In genomic region chr12:65172021-65172951, GRCm38 (mm10) we compare ENCODE assay signal across 8 mouse cellular contexts. TPM values are rescaled to one million over a fixed set of nuclear protein-coding genes. Genes with fewer than 3 reads are reported as not detected.
DNase-seq lines count a peak whose midpoint lies in the region; ATAC-seq lines count a peak whose summit lies in the region.

Mis18bp1 (minus strand) TSS chr12:65172604.

- H3K4me2 ChIP-seq in forebrain, embryonic 14.5 days (ENCODE audit: low read length) = peak within 1 kb of the TSS; percentile 61
- H3K4me2 ChIP-seq in neural tube, embryonic 15.5 days = peak within 1 kb of the TSS; percentile 84

- peak within 1 kb of the TSS; percentile 67 for H3K9ac ChIP-seq in forebrain, embryonic 14.5 days (ENCODE audit: low read length)
- H3K9ac ChIP-seq in neural tube, embryonic 15.5 days (replicated peaks) = peak within 1 kb of the TSS; percentile 55

- peak; percentile 99 for ATAC-seq in forebrain, embryonic 14.5 days
- peak; percentile 99 for ATAC-seq in neural tube, embryonic 15.5 days (ENCODE audit: low FRiP score)

- H3K4me1 ChIP-seq in forebrain, embryonic 14.5 days (ENCODE audit: control insufficient read depth, insufficient read depth, low read length) = no peaks in the 10 kb centered on the region; the same call in 1 of the 2 replicates
- H3K4me1 ChIP-seq in neural tube, embryonic 15.5 days = peaks cover 11% of the 10 kb centered on the region; the same call in 1 of the 2 replicates

- H3K27me3 ChIP-seq in forebrain, embryonic 14.5 days (replicated peaks; ENCODE audit: control insufficient read depth, insufficient read depth, low read length) = no peaks in the 10 kb centered on the region
- H3K27me3 ChIP-seq in neural tube, embryonic 15.5 days (replicated peaks) = no peaks in the 10 kb centered on the region

- H3K9me3 ChIP-seq in forebrain, embryonic 14.5 days (replicated peaks; ENCODE audit: control insufficient read depth, low read length) = no peaks in the 10 kb centered on the region
- no peaks in the 10 kb centered on the region for H3K9me3 ChIP-seq in neural tube, embryonic 15.5 days (replicated peaks)

- intact Hi-C loops in heart, postnatal 14 days (cut with DNase I) = loop anchor here (5.0 to 10.0 kb wide), 4 partner anchors 95 to 257 kb away; partner anchors contain the start of genes Fancm, Gm527, Klhl28 and Togaram1

- peak within 1 kb of the TSS; percentile 60 for H3K4me3 ChIP-seq in forebrain, embryonic 14.5 days (ENCODE audit: low read depth, low read length)
- peak within 1 kb of the TSS; percentile 77 for H3K4me3 ChIP-seq in neural tube, embryonic 15.5 days (replicated peaks)

- DNase-seq in ES-CJ7 (ENCODE audit: low read depth, low spot score) = peak; percentile 97
- peak; percentile 85 for DNase-seq in cerebellum, adult 11 months
- DNase-seq in forebrain, embryonic 14.5 days (ENCODE audit: low spot score) = peak; percentile 97
- peak; percentile 94 for DNase-seq in heart, postnatal 14 days
- peak; percentile 94 for DNase-seq in layer of hippocampus, adult 11-12 months (ENCODE audit: low spot score)
- DNase-seq in lung, adult 18-20 months = peak; percentile 95 to 96
- peak; percentile 96 for DNase-seq in testis, postnatal 14 days (ENCODE audit: low spot score)

- H3K27ac ChIP-seq in forebrain, embryonic 14.5 days (ENCODE audit: low read depth, low read length) = peak within 1 kb of the TSS; percentile 87
- H3K27ac ChIP-seq in neural tube, embryonic 15.5 days (replicated peaks) = peak within 1 kb of the TSS; percentile 91

- under 1% methylated on average over 70 of the region's 70 CpGs for WGBS in forebrain, embryonic 14.5 days
- WGBS in neural tube, embryonic 15.5 days = under 1% methylated on average over 70 of the region's 70 CpGs

- H3K36me3 ChIP-seq in forebrain, embryonic 14.5 days (ENCODE audit: control insufficient read depth, insufficient read depth, low read length) = no peaks in the 10 kb centered on the region
- no peaks in the 10 kb centered on the region for H3K36me3 ChIP-seq in neural tube, embryonic 15.5 days

RNA-seq across cellular contexts. Expression of gene Mis18bp1, which starts in this region (rescaled TPM):
- polyA plus RNA-seq in forebrain, embryonic 14.5 days (2014; fragmentation: Nextera tagmentation; extraction: Ambion mirVana) = 32.6 and 35.5 TPM in 2 replicates
- 1 to 10 TPM; 1.9 to 2.2 TPM for total RNA-seq in heart, postnatal 14 days (2021)
- polyA plus RNA-seq in neural tube, embryonic 15.5 days (2015; fragmentation: Nextera tagmentation; extraction: Ambion mirVana) = 7.4 and 18.2 TPM in 2 replicates

Comparison
In these comparisons a context has a peak if more than half of its experiments do, and no peak if none do; other contexts are left out.
1. Peak in every context shown above with its lines: DNase-seq, ATAC-seq, H3K4me3 ChIP-seq and H3K27ac ChIP-seq.